In genomic region chr4:89310491-89311254, GRCm38 (mm10) we compare ENCODE assay signal across 9 mouse cellular contexts. TPM values are rescaled to one million over a fixed set of nuclear protein-coding genes. Genes with fewer than 3 reads are reported as not detected.
DNase-seq lines count a peak whose midpoint lies in the region; ATAC-seq and TF ChIP-seq lines count a peak whose summit lies in the region.
"Had no signal": no experiment of that assay in that cellular context is flagged by ENCODE, and none has a peak within 500 bp of the region (broad histone marks: within the 10 kb centered on the region; RNA-seq: fewer than 3 reads in every experiment).

Gene Cdkn2b, minus strand, starts transcription at chr4:89311039.

- peaks cover 13% of the 10 kb centered on the region for H3K4me1 ChIP-seq in embryonic fibroblast, embryonic 13.5 days (ENCODE audit: control insufficient read depth, insufficient read depth, low read length)
- H3K4me1 ChIP-seq in limb, embryonic 12.5 days (replicated peaks): peaks cover 8% of the 10 kb centered on the region; the same call in 1 of the 2 replicates
- H3K4me1 ChIP-seq in midbrain, embryonic 13.5 days (replicated peaks): peaks cover 12% of the 10 kb centered on the region

- WGBS in limb, embryonic 12.5 days: under 1% methylated on average over 61 of the region's 61 CpGs
- under 1% methylated on average over 61 of the region's 61 CpGs for WGBS in midbrain, embryonic 13.5 days

- DNase-seq in 3T3-L1 (ENCODE audit: low read depth, low spot score): peak; percentile 97
- peak; percentile 72 for DNase-seq in brain, adult 2 months (ENCODE audit: low read depth, low spot score)
- peak; percentile 97 for DNase-seq in heart, adult 8-10 months (ENCODE audit: low spot score)
- peak; percentile 84 to 91 for DNase-seq in kidney, adult 8-10 months
- peak; percentile 74 to 86 for DNase-seq in spleen, adult 18-20 months

- TF ChIP-seq CTCF in embryonic fibroblast, embryonic 13.5 days (IDR thresholded peaks at IDR 0.05; ENCODE audit: borderline replicate concordance, insufficient read depth, low read length): peak; percentile 89

- H3K9ac ChIP-seq in limb, embryonic 12.5 days (replicated peaks): 0 out of 2 replicates have a peak within 1 kb of the TSS, but pooled peaks have one; percentile 18
- H3K9ac ChIP-seq in midbrain, embryonic 13.5 days (replicated peaks): peak within 1 kb of the TSS; percentile 21

- peak within 1 kb of the TSS; percentile 89 for H3K4me2 ChIP-seq in limb, embryonic 12.5 days
- H3K4me2 ChIP-seq in midbrain, embryonic 13.5 days (replicated peaks): peak within 1 kb of the TSS; percentile 78

- H3K9me3 ChIP-seq in limb, embryonic 12.5 days: no peaks in the 10 kb centered on the region
- no peaks in the 10 kb centered on the region for H3K9me3 ChIP-seq in midbrain, embryonic 13.5 days

- TF ChIP-seq POLR2A in embryonic fibroblast, embryonic 13.5 days (IDR thresholded peaks at IDR 0.05; ENCODE audit: low read depth, low read length): peak; percentile 92

- peak within 1 kb of the TSS; percentile 74 for H3K4me3 ChIP-seq in embryonic fibroblast, embryonic 13.5 days (ENCODE audit: insufficient read depth, low read length)
- peak within 1 kb of the TSS; percentile 49 for H3K4me3 ChIP-seq in limb, embryonic 12.5 days (replicated peaks)
- peak within 1 kb of the TSS; percentile 48 for H3K4me3 ChIP-seq in midbrain, embryonic 13.5 days (replicated peaks)

- peak within 1 kb of the TSS; percentile 96 for H3K27ac ChIP-seq in embryonic fibroblast, embryonic 13.5 days (ENCODE audit: insufficient read depth, low read length)
- no peak within 1 kb of the TSS for H3K27ac ChIP-seq in limb, embryonic 12.5 days
- H3K27ac ChIP-seq in midbrain, embryonic 13.5 days: no peak within 1 kb of the TSS

- ATAC-seq in limb, embryonic 12.5 days (ENCODE audit: insufficient number of reproducible peaks, insufficient read depth, low FRiP score, low TSS enrichment, low read depth): peak; percentile 78
- peak; percentile 96 for ATAC-seq in midbrain, embryonic 13.5 days

- peaks cover 81% of the 10 kb centered on the region for H3K27me3 ChIP-seq in limb, embryonic 12.5 days
- H3K27me3 ChIP-seq in midbrain, embryonic 13.5 days: peaks cover 92% of the 10 kb centered on the region
- H3K27me3 ChIP-seq: CH12.LX had no signal

- H3K36me3 ChIP-seq in limb, embryonic 12.5 days: no peaks in the 10 kb centered on the region
- no peaks in the 10 kb centered on the region for H3K36me3 ChIP-seq in midbrain, embryonic 13.5 days

RNA-seq across cellular contexts. Expression of gene Cdkn2b, which starts in this region (rescaled TPM):
- 49.1 and 74.6 TPM in 2 replicates for polyA plus RNA-seq in embryonic fibroblast, embryonic 13.5 days (2011; ENCODE audit: insufficient read length, low read depth, missing spikeins)
- total RNA-seq in heart, adult 8-10 months (2022): 1 to 10 TPM in 1 of 4 experiments, under 1 TPM in 3; 0.50 to 1.9 (median 0.71) TPM
- 1.1 and 1.2 TPM in 2 replicates for polyA plus RNA-seq in limb, embryonic 12.5 days (2016; fragmentation: Nextera tagmentation; extraction: Ambion mirVana)
- 0.34 and 0.40 TPM in 2 replicates for polyA plus RNA-seq in midbrain, embryonic 13.5 days (2015; fragmentation: Nextera tagmentation; extraction: Ambion mirVana)
- total RNA-seq: CH12.LX had no signal

Comparison
In these comparisons a context has a peak if more than half of its experiments do, and no peak if none do; other contexts are left out.
1. RNA of gene Cdkn2b (polyA plus RNA-seq): 49.1 to 74.6 TPM in embryonic fibroblast, embryonic 13.5 days; 1.1 to 1.2 TPM in limb, embryonic 12.5 days and 0.34 to 0.40 TPM in midbrain, embryonic 13.5 days; every median in the first group is over 10 times any median in the second.
2. Peak in ATAC-seq, H3K4me3 ChIP-seq, H3K9ac ChIP-seq and H3K4me2 ChIP-seq in midbrain, embryonic 13.5 days; RNA of the gene not detected or under 1 TPM.
3. Peak in every context shown above with its lines, with median percentiles within 50 percentile points of each other: DNase-seq and H3K4me3 ChIP-seq.